Mouse (Mus musculus) c-Kit-negative CD71-positive TER-119-positive erythroid progenitor cells, embryonic 14.5 days (primary cell): ENCODE measurements around the gene Dnah5.

ENCODE experiments used
- DNase-seq: peaks from one replicate; pipeline ENCODE4 v3.0.0-alpha.2; 2013; ENCODE audit warnings: low read depth, low spot score

The Dnah5 gene

GRCm38 (mm10) chr15:28466591-28467247 is 263.2 kb downstream of the Dnah5 start:
- no peak for DNase-seq

GRCm38 (mm10) chr15:28473749-28474390 is 270.3 kb downstream of the Dnah5 start:
- DNase-seq: no peak

- DNase-seq: no peak
Measured at GRCm38 (mm10) chr15:28502820-28503219, 299.3 kb downstream of the Dnah5 start.

GRCm38 (mm10) chr15:28515176-28515575 is 311.6 kb downstream of the Dnah5 start:
- no peak for DNase-seq
